Mouse (Mus musculus): ENCODE data around the gene Aamdc. TPM values are rescaled to one million over a fixed set of nuclear protein-coding genes. Genes with fewer than 3 reads are reported as not detected.

Aamdc gene
- polyA plus RNA-seq, 1 experiment from 2014 or later, result 50.5 TPM

- Histone ChIP-seq H3K27ac (no peak overlapping the region), H3K36me3 (peaks cover 42% of the 10 kb centered on the region), H3K9me3 (no peaks in the 10 kb centered on the region), H3K4me3 (replicated peaks) (no peak overlapping the region), H3K4me1 (replicated peaks) (no peaks in the 10 kb centered on the region), H3K4me2 (replicated peaks) (no peak overlapping the region), H3K27me3 (no peaks in the 10 kb centered on the region), H3K9ac (replicated peaks) (no peak overlapping the region)
- 75% methylated on average over 5 of the region's 5 CpGs for WGBS
- ATAC-seq, result 0 out of 2 replicates have a peak, but pooled peaks have one; percentile 34
Observed at GRCm38 (mm10) chr7:97500555-97501209, 78.6 kb downstream of the Aamdc start.

Other genes starting within 250 kb of the Aamdc start
- gene Usp35, start 247.5 kb downstream of the Aamdc start, polyA plus RNA-seq (2015; fragmentation: Nextera tagmentation; extraction: Ambion mirVana), result 2.6 and 2.8 TPM in 2 replicates
- 6.9 and 8.3 TPM in 2 replicates for gene Kctd21, start 247.2 kb downstream of the Aamdc start, polyA plus RNA-seq (2015; fragmentation: Nextera tagmentation; extraction: Ambion mirVana)
- 19.5 and 22.2 TPM in 2 replicates for gene Alg8, start 207.9 kb downstream of the Aamdc start, polyA plus RNA-seq (2015; fragmentation: Nextera tagmentation; extraction: Ambion mirVana)
- 395 and 403 TPM in 2 replicates for gene Ndufc2, start 179.5 kb downstream of the Aamdc start, polyA plus RNA-seq (2015; fragmentation: Nextera tagmentation; extraction: Ambion mirVana)
- 0.81 and 0.89 TPM in 2 replicates for gene Thrsp, start 161.8 kb downstream of the Aamdc start, polyA plus RNA-seq (2015; fragmentation: Nextera tagmentation; extraction: Ambion mirVana)
- 1.5 and 1.6 TPM in 2 replicates for gene Kctd14, start 128.2 kb downstream of the Aamdc start, polyA plus RNA-seq (2015; fragmentation: Nextera tagmentation; extraction: Ambion mirVana)
- gene Ints4, start 98.5 kb downstream of the Aamdc start, polyA plus RNA-seq (2015; fragmentation: Nextera tagmentation; extraction: Ambion mirVana), result 45.9 and 48.8 TPM in 2 replicates
- gene Rsf1, start 392 bp upstream of the Aamdc start, polyA plus RNA-seq (2015; fragmentation: Nextera tagmentation; extraction: Ambion mirVana), result 35.6 and 40.9 TPM in 2 replicates
- 194 and 201 TPM in 2 replicates for gene Clns1a, start 117.1 kb upstream of the Aamdc start, polyA plus RNA-seq (2015; fragmentation: Nextera tagmentation; extraction: Ambion mirVana)
- 9.7 and 10.8 TPM in 2 replicates for gene Aqp11, start 158.8 kb upstream of the Aamdc start, polyA plus RNA-seq (2015; fragmentation: Nextera tagmentation; extraction: Ambion mirVana)
- 145 and 152 TPM in 2 replicates for gene Pak1, start 209.0 kb upstream of the Aamdc start, polyA plus RNA-seq (2015; fragmentation: Nextera tagmentation; extraction: Ambion mirVana)

Data from midbrain, embryonic 13.5 days (tissue).